Mouse (Mus musculus) layer of hippocampus, postnatal 36 days (tissue): ENCODE results near the gene Gnb1l. TPM values are rescaled to one million over a fixed set of nuclear protein-coding genes. Genes with fewer than 3 reads are reported as not detected.
A peak's percentile ranks its signal among the peaks of the same experiment; 100 is the strongest.

Experiments
- DNase-seq, 2 experiments: peaks; one replicate each; pipeline ENCODE4 v3.0.0; 2022
- total RNA-seq, 2 experiments: library from RNA; stranded (reverse); gene quantifications; 2 replicates each; pipeline ENCODE4 v1.2.3; 2021

Gene Gnb1l
- 1 to 10 TPM; 6.6 to 6.9 TPM for total RNA-seq

DNA sequence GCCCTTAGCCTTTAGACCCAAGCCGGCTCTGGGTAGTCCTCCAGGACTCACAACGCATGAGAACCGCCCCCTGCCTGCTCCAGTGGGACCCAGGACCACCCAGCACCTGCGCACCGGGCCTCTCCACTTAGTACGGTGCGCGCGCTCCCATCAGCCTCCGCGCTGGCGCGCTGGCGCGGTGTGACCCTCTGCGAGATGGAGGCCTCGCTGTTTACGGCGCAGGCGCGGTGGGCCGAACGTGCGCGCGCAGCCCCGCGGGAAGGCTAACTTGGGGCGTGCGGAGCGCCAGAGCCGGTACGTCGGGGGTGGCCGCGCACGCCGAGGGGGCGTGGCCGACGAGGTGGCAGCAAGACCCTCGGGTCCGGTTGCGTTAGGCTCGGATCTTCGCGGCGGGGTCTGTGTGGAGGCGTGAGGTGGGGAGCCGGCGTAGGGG lies at the start of gene Gnb1l, which contains the start of gene Rtl10:
TSS of gene Gnb1l (plus strand) at position 156 of the 433 bp plus-strand sequence.
TSS of gene Rtl10 (plus strand) at position 344 of the 433 bp plus-strand sequence.
- peak; percentile 93 to 94 for DNase-seq

DNA sequence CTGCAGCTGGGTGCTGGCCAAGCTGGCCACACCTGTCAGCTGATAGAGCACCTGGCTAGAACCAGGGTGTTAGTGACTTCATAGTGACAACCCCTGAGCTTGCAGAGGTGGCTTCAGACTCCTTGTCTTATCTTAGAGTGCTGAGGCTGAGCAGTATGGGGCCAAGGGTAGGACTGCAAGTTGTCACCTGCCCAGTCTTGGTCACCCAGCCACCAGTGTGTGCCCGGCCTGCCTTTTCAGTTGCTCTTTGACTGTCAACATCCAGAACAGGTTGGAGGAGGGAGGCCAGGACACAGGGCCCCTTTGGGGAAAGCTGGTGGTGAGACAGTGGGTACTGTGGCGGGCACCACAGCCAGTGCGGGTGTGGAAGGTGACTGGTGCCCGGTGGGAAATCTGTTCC lies 49.5 kb upstream of the Gnb1l start:
- no peak for DNase-seq

DNA sequence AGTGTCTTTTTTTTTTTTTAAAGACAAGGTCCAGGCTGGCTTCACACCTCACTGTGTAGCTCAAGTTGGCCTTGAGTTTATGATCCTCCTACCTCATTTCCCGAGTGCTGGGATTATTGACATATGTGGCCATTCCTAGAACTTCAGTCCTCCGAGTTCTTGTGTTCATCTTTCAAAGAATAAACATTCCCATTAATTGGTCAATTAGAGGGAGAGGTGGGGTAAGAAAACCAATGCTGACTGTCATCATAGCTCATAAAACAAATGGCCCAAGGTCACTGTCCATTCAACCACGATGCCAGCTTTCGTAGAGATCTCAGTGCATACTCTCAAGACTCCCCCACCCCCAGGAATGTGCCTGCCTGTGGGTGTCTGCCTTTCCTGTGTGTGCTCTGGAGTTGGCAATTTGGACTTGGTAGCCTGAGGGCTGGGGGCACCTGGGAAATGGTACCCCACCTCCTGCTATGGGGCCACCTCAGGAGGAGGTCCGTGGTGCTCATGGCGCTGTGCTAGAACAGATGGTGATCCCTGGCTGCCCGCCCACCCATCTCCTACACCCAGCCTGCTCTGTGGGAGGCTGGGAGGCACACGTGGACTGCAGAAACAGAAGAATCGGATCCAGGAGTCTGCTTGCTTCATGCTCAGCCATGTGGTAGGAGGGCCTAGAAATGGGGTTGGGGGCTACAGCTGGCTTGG lies 46.9 kb upstream of the Gnb1l start:
- DNase-seq = peak; percentile 70 to 71

DNA sequence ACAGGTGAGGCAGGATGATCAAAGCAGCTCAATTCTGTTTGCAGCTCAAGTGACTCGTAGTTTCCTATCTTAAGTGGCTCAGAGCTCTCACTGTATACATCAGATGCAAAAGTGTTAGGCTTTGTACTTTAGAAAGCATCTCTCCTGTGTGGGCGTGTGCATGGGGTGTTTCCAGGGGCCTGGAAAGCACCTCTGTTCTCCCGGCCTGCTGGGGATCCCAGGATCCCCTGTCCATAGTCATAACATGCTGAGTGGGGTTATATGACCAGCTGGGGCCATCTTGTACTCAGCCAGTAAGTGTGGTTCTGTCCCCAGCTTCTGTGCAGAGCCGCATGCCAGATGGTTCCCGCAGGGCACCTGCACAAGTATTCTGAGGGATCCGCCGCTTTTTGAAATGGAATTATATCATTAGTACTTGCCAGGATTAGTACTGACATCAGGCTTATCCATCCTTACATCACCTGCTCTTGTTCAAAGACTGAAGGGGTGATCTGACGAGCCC lies 46.1 kb upstream of the Gnb1l start:
- peak; percentile 47 to 61 for DNase-seq

DNA sequence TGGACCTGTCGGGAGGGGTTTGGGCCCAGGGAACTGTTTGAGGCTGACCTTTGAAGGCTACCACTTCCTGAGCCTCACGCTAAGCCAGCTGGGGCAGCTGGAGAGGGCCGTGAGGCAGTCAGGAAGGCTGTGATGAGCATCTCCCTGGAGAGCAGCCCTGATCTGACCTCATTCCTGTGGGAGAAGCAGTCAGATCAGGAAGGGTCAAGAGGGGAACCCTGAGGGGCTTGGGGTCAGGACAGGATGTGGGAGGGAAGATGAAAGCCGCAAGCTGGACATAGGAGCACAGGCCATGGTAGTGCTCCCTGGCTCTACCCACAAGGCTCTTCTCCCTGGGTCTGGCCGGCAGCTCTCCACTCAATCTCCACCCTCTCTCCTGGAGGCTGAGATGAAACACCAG lies 44.7 kb upstream of the Gnb1l start:
- no peak for DNase-seq

DNA sequence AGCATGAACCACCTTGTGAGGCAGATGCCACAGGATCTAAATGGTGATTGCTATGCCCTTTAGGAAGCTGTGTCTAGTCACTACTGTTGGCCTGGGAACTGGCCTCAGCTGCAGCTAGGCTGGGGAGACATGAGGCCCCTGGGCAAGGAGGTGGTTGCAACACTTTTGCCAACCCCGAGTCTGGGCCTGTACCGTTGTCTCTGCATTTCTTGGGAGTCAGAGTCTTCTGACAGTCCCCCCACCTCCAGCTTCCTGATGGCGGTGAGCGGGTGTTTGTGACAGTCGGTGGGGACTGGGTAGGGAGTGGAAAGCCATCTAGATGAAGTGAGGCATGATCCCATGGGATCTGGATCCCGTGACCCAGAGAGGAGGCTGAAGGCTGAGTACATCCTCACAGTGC lies 43.1 kb upstream of the Gnb1l start:
- DNase-seq = no peak

DNA sequence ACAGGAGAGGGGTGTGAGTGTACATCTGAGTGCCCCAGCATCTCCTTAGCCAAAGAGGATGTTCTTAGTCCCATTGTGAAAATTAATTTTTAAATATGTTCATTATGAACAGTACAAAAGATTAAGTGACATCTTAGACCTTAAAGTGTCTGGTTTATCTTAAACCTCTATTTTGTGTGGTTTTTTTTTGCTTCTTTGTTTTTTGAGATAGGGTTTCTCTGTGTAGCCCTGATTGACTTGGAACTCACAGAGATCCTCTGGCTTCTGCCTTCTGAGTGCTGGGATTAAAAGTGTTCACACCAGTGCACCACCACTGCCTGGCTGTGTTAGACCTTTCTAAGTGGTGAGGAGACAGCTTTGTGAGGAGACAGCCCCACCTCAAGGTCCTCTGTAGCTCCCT lies 39.9 kb upstream of the Gnb1l start:
- DNase-seq = no peak

DNA sequence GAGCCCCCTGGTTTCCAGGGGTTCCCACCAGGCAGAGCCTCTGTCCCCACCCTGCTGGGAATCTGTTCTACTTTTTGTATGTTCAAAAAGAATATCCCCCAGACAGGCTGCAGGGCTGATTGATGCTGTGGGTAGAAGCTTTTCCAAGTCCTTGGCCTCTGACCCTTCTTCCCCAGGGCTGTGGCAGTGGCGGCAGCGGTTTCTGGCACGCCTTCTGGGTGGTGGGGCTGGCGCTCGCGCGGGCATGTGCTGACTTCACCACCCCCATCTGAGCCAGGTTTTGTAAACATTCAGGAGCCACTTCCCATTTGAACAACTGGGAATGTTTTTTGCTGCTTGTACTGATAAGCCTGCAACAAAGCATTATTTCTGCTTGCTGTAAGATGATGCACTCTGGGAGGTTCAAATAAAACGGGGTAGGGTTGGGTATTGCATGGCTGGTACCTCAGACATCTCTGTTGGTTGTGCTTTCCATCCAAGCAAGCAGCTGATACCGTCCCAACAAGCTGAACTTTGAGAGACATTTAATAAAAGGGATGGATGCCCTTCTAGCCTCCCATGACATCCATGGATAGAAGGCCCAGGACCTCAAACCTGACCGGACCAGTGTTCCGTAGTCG lies 39.1 kb upstream of the Gnb1l start:
- DNase-seq = no peak

DNA sequence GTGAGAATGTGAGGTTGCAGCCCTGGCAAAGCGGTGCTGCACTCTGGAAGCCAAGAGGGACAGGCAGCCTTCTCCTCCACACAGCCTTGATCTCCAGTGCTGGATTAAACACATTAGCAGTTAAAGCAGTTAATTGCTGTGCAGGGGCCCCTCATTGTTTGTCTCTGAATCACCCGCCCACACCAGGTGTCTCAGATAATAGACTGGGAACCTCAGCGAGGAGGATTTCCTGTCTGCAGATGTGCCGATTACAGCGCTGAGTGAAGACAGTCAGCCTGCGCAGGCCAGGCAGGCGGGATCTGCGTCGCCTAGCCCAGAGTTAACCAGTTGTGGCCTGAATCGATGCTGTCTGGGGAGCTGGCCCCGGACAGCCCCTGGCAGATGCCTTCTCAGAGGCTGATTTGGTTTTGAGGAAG lies 38.5 kb upstream of the Gnb1l start:
- DNase-seq = no peak

DNA sequence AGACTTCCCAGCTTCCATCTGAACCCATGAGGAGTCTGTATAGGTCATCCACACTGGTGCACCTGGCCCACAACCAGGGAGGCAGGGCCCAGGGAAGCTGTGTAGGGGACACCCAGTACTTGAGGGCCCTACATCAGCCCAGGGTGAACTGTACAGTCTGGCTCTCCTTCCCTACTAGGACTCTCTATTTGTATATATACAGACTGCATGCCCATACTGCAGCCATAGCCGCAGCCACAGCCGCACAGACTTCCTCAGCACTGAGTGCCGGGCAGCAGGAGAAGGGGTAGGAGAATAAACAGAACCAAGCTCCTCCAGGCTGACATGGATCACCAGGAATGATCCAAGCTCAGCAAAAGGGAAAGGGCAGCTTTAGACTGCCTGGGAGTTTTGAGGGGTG lies 37.7 kb upstream of the Gnb1l start:
- DNase-seq = no peak

DNA sequence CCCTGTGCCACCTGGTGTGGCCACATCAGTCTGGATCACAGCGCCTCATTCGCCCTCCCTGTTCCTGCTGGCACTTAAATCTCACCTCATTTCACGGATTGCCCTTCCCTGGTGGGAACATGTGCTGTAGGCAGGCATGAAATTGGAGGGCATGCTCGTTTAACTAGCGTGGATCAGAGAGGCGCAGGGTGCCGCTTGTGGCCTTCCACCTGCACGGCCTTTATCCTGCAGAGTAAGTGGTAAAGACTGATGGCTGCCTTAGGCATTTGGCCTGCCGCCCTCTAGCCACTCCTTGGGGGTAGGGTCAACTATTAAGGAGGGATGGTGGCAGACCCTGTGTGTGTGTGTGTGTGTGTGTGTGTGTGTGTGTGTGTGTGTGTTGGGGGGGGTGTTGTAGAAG lies 36.5 kb upstream of the Gnb1l start:
- DNase-seq = no peak

DNA sequence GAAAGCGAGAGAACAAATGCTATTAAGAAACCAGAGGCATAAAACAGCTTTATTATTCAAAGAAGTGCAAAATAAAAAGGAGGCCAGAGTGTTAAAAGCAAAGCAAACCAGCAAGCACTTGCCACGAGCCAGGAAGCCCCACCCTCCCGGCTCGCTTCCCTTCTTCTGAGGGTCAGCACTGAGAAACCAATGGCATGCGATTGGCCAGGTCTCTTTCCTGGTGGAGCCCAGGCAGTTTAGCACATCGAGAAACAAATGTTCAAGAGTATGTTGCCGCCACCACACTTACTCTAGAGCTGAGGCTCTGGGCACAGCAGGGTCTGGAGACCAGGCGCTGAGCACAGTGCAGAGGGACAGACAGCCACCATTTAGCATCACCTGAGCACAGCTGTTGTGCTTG lies 35.9 kb upstream of the Gnb1l start:
- DNase-seq = no peak

DNA sequence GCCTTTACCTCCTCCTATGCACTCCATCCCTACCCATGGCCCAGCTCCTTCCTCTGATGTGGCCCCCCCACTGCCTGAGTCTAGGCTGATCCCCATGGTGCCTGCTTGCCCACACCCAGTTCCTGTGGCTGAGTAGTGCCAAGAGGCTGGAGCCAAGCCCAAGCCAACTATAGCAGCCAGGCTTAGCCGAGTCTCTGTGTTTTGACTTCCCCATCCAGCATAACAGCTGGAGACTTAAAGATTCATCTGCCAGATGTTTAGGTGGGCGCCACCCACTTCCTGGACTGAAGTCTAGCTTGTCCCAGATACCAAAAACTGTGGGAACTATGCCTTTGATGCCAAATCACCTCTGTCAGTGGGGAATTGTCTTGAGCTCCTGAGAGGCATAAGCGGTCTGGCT lies 34.2 kb upstream of the Gnb1l start:
- DNase-seq = no peak

DNA sequence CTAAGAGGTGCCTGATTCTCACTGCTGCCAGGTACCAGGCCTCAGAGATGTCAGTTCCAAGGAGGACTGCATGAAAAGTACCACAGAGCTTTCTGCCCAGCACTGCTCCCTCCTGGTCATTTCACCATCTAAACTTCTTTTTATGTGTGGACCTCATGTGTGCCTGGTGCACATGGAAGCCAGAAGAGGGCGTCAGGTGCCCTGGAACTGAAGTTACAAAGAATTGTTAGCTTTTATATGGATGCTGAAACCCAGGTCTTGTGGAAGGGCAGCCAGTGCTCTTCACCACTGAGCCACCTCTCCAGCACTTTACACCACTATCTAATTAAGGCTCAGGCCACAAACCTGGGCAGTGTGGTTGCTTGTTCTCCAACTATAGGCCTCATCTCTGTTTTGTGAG lies 27.7 kb upstream of the Gnb1l start:
- DNase-seq = no peak

DNA sequence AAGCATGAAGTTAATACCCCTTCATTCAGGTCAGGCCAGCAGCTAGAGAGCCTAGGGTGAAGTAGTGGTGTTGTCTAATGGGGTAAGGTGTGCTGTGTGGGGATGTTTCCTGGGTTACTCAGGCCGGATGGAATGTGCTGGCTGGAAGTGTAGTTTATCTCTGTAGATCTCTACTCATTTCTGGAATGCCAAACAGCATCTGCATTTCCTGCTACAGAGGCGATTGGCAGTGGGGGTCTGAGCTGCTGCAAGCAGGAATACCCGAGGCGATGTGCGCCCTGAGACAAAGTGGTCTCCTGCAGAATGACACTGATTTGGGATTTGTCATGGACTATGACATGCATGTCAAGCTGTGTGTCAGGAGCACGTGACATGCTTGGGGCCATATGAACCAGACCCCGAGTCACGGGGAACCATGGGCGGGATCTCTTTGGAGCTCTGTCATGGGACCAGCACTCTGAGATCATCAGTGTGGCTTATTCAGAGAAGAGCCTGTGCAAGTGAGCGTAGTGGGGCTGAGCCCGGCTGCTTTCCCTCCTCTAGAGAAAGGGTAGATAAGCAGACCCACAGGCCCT lies 27.0 kb upstream of the Gnb1l start:
- DNase-seq = no peak

DNA sequence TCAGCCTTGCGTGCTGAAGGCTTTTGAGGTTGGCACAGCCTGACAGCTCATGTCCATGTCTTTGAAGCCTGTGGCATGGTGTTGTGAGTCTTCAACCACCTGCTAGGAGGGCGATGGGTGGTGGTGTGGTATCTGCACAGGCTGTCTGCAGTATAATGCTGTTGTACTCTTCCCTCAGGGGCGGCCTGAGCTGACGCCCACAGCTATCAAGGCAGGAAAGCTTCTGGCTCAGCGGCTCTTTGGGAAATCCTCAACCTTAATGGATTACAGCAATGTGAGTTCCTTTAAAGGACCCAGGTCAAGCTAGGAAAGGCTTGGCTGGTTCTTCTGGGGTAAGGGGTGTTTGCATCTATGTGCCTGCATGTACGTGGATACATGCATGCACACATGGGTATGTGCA lies 26.5 kb upstream of the Gnb1l start:
- no peak for DNase-seq

DNA sequence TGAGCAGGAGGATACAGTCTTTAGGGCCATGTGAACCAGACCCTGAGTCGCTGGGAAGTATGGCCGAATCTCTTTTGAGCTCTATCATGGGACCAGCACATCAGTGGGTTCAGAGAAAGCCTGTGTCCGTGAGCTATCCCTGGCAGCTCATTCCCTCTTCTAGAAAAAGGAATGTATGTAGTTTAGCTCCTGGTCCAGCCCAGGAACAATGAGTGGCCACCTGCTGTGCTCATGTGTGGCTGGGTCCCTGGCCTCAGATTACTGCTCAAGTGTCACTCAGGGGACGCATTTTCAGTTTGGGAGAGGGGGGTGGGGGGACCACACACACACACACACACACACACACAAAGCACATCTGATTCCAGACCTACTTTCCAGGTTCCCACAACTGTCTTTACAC lies 26.1 kb upstream of the Gnb1l start:
- DNase-seq = no peak

DNA sequence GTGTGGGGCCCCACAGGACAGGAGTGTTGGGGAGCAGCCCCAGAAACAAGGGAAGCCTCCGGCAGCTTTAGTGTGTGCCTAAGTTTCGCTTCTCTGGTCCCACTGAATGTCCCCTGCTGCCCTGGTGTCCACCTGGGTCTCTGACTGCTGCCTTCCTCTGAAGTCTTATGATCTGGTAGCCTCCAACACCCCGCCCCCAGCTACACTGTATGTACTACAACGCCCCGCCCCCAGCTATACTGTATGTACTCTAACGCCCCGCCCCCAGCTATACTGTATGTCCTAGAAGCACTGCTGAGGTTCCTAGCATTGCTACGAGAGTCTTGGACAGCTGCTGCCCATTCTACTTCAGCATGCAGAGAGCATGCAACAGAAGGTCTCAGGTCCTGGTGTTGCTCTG lies 25.5 kb upstream of the Gnb1l start:
- DNase-seq = no peak

DNA sequence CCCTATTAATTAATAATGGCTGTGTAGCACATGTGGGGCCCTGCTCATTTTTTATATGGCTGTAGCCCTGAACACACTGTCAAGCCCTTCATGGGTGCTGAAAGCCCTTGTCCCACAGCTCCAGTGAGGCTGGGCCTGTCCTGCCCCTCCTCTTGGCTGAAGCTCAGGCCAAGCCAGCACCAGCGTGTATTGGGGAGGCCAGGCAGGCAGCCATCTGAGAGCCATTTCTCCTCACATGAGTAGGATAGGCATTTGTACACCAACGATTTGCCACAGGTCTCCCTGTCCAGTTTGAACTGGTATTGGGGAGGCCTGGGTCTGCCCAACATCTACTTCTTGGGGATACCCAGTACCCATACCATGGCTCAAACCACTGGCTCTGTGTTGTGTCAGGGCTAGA lies 24.5 kb upstream of the Gnb1l start:
- DNase-seq = no peak

DNA sequence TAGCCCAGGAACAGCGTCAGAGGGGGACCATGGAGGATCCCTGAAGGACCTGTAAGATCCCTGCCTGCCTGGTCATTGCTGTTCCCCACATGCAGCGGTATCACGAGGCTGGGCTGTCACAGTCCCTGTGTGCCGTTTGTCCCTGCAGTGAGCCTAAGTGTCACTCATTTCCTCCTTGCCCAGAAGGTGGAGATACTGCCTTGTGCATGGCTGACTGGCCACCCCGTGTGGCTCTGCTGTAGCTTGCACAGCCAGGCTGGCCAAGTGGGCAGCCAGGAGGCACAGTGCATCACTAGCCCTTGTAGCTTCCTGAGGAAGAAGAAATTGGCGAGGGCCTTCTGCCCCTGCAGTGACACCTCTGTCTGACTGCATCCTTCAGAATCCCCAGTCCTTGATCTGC lies 20.5 kb upstream of the Gnb1l start:
- no peak for DNase-seq

DNA sequence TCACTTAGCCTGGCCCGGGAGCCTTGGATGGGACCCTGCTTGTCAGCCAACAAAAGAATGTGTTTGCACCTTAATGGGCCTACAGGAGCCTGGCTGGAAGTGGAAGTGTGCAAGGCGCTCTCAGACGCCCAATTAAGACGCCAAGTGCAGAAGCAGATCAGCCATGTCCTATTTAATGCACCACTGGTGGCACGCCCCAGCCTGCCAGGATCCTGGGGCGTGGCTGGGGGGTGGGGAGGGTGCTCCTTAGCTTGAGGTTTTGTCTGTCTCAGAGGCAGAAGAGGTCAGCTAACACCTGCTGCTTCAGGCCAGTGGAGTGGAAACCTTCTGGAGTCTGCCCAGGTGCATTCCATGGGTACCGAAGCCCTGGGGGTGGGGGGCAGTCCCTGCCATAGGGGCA lies 18.8 kb upstream of the Gnb1l start:
- no peak for DNase-seq

DNA sequence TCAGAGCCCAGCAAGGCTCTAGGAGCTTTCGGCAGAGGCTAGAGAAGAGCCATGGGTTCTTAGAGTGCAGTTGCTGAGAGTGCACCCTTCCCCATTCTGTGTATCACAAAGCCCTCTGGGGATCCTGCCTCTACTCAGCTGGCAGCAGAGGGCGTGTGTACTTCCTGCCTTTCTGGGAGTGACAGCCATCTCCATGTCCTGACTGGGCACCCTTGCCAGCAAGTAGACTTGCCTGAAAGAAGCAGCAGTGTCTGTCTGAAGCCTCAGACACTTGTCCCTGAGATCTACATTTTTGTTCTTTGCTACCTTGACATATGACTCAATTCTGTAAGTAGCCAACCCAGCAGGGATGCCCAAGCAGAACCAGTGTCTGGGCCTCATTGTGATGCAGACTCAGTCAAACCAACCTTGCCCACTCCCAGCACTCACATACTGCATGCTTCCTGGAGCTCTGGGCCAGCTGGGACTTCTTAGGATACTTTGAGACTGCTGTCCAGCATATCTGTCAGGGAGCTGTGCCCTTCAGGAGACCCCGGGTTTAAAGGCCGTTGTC lies 17.5 kb upstream of the Gnb1l start:
- no peak for DNase-seq

DNA sequence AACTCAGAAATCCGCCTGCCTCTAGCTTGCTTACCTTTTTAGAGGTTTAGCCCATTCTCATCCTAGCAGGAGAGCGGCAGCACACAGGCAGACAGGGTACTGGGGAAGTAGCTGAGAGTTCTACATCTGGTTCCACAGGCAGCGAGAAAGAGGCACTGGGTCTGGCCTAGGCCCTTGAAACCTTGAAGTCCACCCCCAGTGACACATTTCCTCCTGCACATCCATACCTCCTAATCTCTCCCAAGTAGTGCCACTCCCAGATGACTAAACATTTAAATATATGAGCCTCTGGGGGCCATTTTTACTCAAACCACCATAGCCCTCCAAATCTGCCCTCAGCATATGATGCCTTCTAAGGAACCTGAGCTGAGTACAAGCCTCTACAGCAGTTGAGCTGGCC lies 16.1 kb upstream of the Gnb1l start:
- no peak for DNase-seq

DNA sequence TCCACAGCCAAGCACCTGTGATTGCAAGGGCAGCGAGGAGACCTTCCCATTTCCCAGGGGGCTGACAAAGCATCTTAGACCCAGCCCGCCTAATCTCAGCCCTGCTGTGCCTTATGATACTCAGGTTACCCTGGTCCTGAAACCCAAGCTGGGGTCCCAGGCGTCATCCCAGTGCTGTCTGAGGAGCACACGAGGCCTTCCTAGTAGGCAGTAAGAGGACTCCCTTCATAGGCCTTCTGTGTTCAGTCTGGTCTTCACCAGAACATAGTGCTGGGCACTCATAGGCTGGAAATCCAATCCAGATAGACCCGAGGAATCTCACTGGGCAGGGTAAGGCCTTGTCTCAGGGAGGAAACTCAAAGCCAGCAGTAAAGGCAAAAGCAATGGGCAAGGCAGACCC lies 14.7 kb upstream of the Gnb1l start:
- DNase-seq = no peak
